Mouse (Mus musculus): ENCODE results near the gene Sobp. TPM values are rescaled to one million over a fixed set of nuclear protein-coding genes. Genes with fewer than 3 reads are reported as not detected.

Sobp gene
- total RNA-seq, 2 experiments from 2014 or later = 4.6 to 6.2 TPM

DNA sequence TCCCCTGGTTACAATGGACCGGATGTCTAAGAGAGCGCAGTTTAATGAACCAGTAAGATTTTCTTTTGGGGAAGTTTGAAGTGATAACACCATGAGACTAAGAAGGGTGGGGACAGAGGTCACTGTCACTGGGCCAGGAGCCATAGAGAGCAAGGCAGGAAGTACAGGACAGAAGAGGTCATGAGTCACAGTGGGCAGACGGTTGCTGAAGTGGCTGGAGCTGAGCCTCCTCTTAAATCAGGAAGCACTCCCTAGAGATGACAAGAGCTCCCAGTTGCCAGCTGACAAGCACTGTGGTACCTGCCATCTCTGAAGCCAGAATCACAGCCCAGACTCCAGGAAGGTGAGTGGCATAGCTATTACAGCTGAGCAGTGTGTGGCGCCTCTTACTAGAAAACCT lies 139.5 kb downstream of the Sobp start:
- peak; percentile 73 to 75 for DNase-seq

DNA sequence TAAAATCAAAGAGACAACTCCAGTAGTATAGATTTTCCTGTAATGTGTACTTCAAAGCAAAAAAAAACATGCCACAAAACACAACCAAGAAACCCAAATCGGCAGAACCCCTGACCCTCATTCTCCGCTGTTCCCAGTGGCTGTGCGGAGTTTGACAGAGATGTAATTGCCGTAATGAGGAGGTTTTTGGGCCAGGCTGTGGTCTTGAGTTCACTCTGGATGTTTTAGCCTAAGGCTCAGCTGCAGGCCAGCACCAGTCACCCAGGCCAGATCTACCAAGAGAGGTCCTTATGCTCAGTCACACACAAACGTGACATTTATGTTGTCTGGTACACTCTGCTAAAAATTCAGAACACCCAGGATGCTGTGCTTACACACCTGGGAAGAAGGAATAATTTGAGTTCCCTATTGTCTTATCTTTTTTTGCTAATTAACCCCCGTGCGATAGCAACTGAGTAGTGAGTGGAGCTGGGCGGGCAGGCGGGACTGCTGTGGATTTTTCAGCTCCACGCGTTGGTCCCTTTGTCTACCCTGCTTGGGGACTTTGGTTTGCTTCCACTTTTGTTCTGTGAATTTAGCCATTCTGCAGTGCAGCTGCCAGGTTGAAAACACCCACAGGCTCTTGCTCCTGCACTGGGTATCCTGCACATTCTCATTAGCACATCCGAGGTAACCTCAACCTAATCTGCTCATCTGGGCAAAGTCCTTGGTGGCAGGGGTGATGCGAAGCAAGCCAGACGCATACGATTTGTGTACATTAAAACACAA lies 140.7 kb downstream of the Sobp start:
- DNase-seq = no peak

DNA sequence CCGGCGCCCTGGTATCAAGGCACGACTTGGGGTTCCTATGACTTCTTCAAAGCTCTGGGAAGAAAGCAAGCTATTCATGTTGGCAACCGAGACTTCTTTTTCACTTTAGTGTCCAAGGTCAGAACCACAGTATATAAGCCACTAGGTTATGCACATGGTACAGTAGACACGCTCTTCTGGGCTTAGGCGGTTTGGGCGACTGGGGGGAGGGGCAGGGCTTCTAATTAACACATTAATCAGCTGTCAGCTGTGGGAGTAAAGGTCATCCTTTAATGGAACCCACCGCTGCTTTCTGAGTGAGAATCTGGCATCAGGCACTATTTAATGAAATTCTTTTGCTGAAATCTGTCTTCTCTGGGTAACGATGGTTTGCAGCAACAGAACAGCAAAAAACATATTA lies 147.3 kb downstream of the Sobp start:
- no peak for DNase-seq

DNA sequence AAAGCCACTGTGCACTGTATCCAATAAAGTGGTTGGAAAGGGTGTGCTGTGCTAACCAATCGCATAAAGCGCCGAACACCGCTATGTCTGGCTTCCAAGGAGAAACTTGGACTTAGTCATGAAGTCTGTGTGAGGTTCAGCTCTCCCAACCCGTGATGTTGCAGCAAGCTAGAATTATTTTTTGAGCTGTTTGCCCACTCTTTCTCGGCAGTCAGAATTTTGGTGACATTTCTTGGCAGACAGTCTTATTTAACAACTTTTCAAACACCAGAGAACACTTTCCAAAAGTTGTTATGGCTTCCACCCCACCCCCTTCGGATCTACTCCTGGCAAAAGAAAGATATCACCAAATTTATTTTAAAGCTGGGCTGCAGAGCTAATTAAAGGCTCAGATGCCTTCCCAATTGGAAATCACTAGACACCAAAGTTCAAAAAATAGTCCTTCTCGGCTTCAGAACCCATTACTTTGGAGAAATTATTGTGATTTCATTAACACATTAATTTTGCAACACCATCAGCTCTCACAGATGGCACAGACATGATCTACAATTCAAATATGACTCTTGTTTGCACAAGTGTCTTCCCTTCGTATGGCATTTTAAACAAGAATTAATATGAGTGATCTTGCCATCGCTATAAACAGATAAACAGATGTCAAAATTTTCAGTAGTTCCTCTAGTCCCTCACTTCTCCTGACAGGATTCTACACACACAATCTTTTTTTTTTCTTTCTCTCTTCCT lies 150.7 kb downstream of the Sobp start:
- DNase-seq = no peak

DNA sequence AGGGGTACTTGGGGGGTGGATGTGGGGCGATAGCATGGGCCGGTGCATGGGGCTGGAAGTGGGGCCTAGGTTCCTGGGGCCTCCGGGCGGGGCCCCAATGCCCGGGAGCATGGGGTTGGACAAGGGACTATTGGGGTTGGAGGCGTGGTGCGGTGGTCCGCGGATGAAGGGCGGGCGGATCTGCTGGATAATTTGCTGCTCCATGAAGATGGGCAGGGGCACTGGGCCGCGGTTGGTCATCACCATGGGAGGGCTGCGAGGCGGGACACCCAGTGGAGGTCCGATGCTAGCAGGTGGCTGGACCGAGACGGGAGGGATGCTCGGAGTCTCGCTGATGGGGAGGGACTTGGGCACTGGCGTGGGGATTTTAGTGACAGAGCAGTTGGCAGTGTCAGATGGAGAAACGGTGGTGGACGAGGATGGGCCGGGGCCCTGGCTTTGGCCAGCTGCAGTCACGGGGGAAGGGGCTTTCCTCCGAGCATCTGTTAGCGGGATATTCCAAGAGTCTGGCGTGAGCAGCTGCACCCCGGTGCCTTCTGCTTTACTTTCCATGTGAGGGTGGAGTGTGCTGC lies 152.1 kb downstream of the Sobp start:
- no peak for DNase-seq

DNA sequence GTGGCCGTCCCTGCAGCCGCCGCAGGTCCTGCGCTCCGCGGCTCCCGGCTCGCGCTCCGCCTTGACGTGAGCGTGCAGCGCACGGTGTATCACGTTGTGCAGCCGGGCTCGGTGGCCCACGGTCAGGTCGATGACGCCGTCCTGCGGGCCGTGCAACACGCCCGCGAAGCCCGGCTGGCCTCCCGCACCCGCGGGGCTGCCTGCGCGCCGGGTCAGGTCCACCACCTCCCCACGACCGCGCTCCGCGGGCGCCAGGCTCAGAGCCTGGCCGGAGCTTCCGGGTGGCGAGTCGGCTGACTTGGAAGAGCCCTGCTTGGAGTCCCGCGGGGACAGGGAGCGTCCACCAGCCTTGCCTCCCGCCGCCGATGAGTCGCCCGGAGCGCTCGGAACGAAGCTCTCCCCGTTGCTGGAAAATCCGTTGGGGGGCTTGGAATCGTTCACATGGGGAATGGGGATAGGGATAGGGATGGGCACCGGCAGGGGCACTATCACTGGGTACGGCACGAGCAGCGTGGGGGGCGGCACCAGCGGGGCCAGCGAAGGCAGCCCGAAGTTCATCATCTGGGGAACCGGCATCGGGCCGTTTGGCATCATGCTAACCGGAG lies 152.7 kb downstream of the Sobp start:
- DNase-seq = peak; percentile 59 to 62

DNA sequence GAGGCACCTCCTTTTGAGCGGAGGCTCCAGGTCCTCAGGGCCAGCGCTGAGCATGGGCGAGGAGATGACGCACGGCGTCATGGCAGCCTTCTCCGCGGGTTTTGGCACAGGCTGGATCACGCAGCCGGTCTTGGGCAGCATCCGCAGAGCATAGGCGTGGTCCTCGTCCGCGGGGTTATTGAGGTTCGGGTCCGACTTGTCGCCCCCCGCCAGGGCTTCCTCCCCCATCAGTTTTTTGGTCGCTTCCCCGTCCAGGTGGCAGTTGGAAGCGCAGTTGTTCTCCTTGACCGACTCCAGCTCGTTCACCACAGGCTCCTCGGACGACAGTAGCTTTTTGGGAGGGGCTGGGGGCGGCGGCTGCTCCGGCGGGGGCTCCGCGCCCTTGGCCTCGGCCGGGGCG lies 153.3 kb downstream of the Sobp start:
- peak; percentile 29 to 49 for DNase-seq

DNA sequence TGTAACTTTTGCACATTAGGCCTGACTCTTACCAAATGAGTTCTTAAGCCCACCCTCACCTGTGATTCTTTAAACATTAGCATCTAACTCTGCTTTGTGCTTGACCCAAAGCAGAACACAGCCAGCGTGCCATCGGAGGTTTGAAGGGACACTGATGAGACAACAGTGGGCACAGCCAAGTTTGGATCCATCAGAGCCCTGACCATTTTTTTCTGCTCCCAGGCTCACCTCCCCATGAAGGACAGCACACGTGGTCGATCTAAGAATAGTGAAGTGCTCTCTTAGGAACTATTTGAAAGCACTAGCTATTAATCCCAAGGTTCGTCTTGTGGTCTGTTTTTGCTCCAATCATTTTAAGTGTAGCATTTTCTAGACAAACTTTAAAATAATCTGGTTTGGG lies 159.5 kb downstream of the Sobp start:
- no peak for DNase-seq

DNA sequence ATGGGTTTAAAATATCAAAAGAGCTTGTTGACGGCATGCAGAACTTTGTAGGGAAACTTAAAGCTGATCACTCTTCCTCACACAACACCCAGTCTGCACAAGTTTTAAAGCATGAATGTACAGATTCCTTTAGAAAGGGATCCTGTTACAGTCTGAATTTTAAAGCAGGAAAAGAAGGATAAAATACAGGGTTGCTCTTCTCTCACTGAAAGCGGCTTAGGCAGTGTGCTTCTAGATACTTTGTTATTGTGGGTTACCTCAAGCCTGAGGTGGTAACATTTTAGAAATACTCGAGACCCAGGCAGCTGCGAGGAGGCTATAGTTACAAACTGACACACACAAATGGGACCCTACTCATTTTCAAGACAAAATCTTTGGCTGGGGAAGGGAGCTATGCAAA lies 160.0 kb downstream of the Sobp start:
- DNase-seq = no peak

DNA sequence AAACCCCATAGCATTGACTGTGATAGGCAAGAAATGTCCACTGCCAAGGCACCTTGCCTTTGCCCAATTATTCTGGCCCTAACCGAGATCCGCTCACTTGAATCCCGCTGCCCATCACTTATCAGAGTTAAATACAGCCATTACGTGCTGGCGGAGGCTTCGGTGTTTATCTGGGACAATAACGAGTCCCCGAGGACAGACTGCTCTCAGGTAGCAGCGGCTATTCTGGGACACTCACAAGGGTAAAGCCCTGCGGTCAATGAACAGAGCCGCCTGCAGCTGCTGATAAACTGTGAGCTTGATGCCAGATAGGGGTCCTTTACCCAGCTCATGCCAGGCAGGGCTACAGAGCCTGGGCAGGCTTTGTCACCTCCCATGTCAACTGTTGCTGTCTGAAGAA lies 166.2 kb downstream of the Sobp start:
- no peak for DNase-seq

DNA sequence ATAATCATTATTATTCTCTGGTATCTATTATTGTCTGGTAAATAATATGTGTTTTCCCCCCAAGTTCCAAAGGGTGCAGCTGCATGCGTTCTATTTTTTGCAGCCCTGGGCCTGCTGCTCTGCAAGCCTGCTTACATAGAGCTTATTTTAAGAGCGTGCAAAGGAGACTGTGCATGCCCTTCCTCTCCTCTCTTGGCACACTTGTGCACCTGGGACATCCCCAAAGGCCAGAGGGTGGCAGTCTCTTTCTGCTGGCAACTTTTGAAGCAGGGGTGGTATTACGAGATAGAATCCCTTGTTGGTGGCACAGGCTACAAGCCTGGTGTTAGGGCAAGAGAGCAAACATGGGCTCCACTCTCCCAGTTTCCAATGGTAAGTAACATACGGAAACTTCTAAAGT lies 167.8 kb downstream of the Sobp start:
- DNase-seq = no peak

DNA sequence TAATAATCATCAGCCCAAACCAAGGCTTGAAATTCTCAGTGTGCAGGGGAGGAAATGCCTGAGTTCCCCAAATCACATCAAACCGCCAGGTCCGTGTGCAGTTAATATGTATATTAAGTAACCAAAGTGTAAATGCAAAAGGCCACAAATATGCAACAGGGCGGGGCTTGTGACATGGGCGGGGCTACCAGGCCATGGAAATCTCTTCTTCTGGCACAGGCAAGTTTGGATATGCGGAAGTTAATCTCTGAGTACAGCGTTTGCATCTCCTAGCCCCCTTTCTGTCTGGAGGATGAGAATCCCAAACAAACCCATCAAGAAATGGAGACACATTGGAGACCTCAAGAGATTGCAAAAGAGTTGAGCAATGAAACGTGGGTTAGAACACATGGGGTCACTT lies 168.7 kb downstream of the Sobp start:
- DNase-seq = no peak

DNA sequence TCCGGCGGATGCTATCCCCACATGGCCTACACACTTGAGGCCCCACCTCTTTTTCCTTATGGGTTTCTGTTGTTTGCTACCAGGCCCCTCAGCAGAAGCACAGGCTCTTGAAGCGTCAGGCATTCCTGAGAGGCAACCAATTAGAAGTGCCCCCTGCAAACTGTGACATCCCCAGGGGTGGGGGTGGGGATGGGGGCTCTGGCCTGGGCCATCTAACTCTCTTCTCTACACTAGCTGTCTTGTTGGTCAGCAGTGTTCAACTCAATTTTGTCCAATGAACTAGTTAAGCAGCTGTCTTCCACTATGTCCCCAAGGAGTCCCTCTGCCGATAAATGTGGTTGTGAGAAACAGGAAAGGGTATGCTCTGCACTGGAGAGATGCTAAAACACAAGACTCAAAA lies 169.3 kb downstream of the Sobp start:
- DNase-seq = no peak

DNA sequence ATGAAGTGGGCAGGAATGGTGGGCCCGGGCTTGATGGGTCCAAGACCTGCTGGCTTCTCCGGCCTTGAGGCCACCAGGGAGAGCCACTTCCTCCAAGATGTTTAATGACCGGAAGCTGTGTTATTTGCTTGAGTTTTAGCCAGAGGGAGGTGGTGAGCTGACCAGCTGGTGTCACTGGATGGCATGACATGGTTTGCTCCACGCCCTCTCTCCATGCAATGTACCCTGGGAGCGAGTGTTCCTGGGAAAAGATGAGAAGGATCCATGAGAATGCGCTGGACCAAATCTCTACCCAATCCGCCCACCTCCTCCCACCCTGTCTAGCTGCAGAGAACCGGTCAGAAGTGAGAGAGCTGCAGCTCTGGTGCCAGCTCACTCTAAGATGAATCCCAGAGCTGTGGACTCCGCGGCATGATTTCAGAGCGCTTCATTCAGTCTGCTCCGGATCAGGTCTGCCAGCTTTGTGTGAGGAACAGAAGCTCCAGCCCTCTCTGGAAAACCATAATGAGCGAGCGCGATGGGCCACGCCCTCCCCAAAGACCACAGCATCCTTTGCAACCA lies 170.1 kb downstream of the Sobp start:
- DNase-seq = no peak

DNA sequence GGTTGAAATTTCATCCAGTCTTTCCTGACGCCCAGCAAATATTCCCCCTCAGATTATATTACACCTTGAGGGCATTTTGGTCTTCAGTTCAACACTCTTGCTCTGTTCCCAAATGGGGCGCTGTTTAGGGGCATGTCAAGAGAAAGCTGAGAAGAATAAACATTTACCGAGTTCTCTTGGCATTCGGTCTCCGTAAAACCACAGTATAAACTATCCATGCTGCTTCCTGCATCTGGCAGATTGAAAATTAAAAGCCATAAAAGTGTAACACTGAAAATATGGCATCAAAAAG lies 170.9 kb downstream of the Sobp start:
- DNase-seq = no peak

DNA sequence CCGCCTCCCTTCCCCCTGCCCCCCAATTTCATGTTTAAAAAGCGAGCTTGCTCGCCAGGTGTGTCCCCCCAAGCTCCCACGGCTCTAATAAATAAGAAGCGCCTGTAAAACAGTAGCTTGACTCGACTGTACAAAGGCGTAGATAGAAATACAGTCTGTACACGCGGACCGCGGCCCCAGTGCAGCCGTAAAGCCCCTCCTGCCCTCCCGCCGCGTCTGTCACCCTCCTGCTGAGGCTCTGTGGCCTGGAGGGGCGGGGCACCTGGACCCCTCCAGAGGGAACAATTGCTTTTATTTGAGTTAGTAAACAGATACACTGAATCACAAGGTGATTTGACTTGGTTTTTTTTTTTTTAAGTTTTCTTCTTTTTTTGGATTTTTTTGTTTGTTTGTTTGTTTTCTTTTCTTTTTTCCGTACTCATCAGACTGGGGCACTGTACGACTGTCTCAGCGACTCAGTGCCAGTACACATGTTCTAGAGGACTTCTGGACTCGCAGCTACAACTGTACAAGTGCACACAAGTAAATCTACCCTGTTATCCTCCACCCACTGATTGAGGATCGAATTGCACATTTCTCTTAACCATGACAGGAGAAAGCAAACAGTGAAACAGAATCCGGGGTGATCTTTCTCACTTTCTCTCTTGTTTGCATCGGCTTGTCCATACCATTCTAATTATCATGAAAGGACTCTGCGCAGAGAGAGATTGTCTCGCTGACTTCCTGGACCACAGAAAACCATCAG lies 171.4 kb downstream of the Sobp start:
- DNase-seq = peak; percentile 26 to 30

DNA sequence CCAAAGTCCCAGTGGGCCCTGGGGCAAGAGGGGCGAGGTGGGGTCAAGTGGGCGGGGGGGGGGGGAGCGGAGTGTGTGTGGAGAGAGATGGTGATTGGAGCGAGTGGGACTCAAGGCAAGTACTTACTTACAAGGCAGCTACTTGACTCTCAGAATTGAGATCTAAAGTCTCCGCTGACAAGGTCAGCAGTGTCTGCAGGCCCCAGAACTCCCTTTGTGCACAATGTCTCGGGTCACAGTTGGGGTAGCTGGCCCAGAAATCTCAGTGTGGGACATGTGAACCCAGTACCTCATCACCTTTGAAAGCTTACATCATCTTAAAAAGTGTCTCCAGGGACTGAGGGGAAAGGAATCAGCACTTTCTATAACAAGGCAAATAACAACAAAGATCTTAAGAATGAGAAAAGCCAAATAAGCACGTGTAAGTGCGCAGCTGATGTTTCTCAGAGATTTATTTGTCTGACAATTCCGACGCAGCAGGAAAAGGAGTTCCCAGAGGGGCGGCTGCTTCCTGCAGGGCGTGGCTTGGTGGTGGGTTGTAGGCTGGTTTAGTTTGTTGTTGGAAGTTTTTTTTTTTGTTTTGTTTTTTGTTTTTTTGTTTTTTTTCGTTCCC lies 172.2 kb downstream of the Sobp start:
- DNase-seq = peak; percentile 68 to 71

DNA sequence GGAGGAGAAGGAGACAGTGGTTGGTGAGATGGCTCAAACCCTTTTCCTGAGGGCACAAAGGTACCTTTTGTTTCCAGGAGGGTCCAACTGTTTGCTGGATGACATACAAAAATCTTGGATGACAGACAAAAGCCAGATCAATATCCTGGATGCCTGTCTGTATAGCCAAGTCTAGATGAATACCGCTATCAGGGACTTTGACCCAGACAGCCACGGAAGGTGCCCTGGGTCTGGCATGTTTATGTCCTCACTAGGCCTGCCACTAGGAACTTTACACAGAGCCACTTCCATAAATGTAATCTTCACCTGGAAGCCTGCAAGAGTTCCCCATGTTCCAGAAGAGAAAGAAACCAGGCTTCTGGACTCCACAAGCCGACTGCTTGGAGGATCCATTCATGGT lies 172.9 kb downstream of the Sobp start:
- no peak for DNase-seq

DNA sequence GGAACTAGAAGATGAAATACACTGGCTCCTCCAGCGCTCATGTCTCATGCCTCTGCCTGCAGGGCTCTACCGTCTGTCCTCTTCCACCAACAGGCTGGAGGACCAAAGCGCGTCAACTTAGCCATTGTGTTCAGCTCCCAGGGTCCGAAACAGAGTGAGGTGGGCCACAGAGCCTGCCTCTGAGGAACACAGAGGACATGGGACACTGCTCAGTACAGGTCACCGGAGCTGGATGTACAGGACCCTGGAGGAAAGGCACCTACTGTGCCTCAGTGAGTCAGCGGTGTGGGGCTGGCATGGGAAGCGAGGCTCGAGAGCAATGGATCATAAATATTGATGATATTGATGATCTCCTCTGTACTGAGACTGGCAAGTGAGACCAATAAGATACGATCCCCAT lies 175.0 kb downstream of the Sobp start:
- DNase-seq = no peak

DNA sequence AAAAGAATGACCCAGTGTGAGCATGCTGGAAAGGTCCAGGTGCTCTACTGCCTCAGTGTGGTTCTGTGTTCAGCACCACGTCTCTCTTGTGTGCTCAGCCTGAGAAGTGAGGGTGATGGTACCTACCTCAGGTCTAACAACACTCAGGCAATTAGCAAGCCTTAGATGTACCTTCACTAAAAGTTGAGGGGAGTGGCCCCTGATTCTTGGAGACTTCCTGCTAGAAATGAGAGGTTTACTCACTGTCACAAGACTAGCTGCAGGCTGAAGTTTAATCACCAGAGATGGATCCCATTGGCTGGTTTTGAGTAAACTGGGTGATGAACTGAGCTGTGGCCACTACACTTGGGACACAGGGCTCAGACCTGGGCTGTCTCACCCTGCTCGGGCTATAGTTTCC lies 177.1 kb downstream of the Sobp start:
- DNase-seq = no peak

DNA sequence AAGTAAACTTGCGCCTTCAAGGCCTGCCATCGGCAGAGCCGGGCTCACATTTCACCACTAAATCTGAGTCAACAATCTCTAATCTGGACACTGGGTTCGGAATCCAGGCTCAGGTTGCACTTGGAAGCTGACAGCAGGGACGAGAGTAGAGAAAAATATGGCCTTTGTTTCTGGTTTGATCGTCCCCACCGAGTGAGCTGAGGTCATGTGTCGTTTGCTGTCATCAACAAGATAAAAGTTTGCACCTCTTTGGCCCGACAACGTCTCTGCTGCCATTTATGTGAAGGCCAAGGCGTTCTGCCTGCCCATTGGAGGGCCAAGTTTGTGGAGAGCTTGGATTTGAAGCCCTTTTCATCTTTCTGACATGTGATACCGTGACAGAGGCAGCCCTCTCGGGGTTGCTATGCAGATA lies 178.8 kb downstream of the Sobp start:
- DNase-seq = peak in 1 of 2 experiments; percentile 19

DNA sequence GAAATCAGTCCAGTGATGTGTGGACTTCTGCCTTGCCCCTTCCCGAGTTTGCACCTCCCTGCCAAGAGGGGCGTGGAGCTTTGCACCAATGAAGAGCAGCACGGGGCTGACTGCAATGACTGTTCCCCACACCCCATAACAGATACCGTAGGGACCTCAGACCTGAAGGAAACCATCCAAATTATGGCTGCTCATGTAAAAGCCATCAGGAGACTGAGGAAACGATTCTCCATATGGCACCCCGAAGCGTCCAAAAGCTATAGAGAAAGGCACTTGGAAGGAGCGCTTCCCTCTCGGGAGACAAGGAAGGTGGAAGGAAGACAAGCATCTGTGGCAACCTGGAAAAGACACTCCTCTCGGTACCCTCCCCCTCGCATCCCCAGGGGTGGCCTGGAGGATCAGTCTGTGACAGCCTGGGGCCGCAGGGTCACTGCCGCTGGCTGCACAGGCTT lies 180.0 kb downstream of the Sobp start:
- DNase-seq = no peak
